Mouse (Mus musculus) heart, postnatal 0 days (tissue): ENCODE measurements around the gene Cfdp1. TPM values are rescaled to one million over a fixed set of nuclear protein-coding genes. Genes with fewer than 3 reads are reported as not detected.
A peak's percentile ranks its signal among the peaks of the same experiment; 100 is the strongest.
"Not testable (repeated sequence)": the region's sequence is repeated elsewhere in the genome, so short reads cannot be mapped to it uniquely, and the experiment has no call there.

Experiments used
- ATAC-seq: fragments of 200-750 bp; cut with Nextera tagmentation; 2 replicates; pipeline ENCODE4 v1.8.0; 2017; ENCODE audit warnings: low read depth, moderate number of reproducible peaks, moderate library complexity; ENCODE audit not compliant: insufficient read depth
- DNase-seq: peaks from one replicate; pipeline ENCODE4 v3.0.0-alpha.2; 2016; ENCODE audit warnings: low spot score
- H3K27ac ChIP-seq: fragments of 300-500 bp; sonication (generic); 2 replicates; pipeline ENCODE4 v1.5.1; 2014; ENCODE audit warnings: low read depth, mild to moderate bottlenecking
- H3K27me3 ChIP-seq: fragments of 300-500 bp; sonication (generic); 2 replicates; pipeline ENCODE4 v1.6.1; 2014; ENCODE audit warnings: low read length, mixed read lengths; ENCODE audit not compliant: control insufficient read depth, insufficient read depth
- H3K36me3 ChIP-seq: fragments of 300-500 bp; sonication (generic); replicated peaks from 2 replicates; pipeline ENCODE4 v1.6.1; 2014; ENCODE audit warnings: low read length, mixed read lengths; ENCODE audit not compliant: control insufficient read depth, insufficient read depth
- H3K4me1 ChIP-seq: fragments of 300-500 bp; sonication (generic); 2 replicates; pipeline ENCODE4 v1.6.1; 2014; ENCODE audit warnings: antibody characterized with exemption; ENCODE audit not compliant: control insufficient read depth, insufficient read depth
- H3K4me2 ChIP-seq: fragments of 300-500 bp; sonication (generic); 2 replicates; pipeline ENCODE4 v1.6.1; 2014; ENCODE audit warnings: low read depth, mild to moderate bottlenecking, low read length, moderate library complexity
- H3K4me3 ChIP-seq: fragments of 300-500 bp; sonication (generic); 2 replicates; pipeline ENCODE4 v1.5.1; 2014; ENCODE audit warnings: low read depth, low read length
- H3K9ac ChIP-seq: fragments of 300-500 bp; sonication (generic); replicated peaks from 2 replicates; pipeline ENCODE4 v1.6.1; 2014; ENCODE audit warnings: low read depth, low read length, mixed read lengths
- H3K9me3 ChIP-seq: fragments of 300-500 bp; sonication (generic); replicated peaks from 2 replicates; pipeline ENCODE4 v1.6.1; 2016; ENCODE audit warnings: low read length; ENCODE audit not compliant: control insufficient read depth
- CTCF ChIP-seq: IDR thresholded peaks from 2 replicates; pipeline ENCODE4 v1.5.1; 2016; ENCODE audit warnings: antibody characterized with exemption, control low read depth, low read depth
- EP300 ChIP-seq: IDR thresholded peaks from 2 replicates; pipeline ENCODE4 v1.6.1; 2016; ENCODE audit warnings: antibody characterized with exemption, low read depth
- WGBS: fragments of 180-500 bp; shearing (Covaris S2); extraction: QIAGEN DNeasy Blood & Tissue Kit; methylation state at CpG from one replicate; pipeline ENCODE4 v1.1.7; 2014; 5-methylcytosine and 5-hydroxymethylcytosine counted together
- polyA plus RNA-seq: library from polyadenylated mRNA; unstranded; fragments of >200 nt; fragmentation: Nextera tagmentation; extraction: Ambion mirVana; gene quantifications from 2 replicates; pipeline ENCODE4 v1.2.1, GENCODE M21; 2015
- total RNA-seq: library from RNA; depleted of rRNA; stranded (reverse); fragments of >200 nt; gene quantifications from 2 replicates; pipeline ENCODE4 v1.2.3, GENCODE M21; 2014; ENCODE audit warnings: low replicate concordance

The Cfdp1 gene
- total and polyA plus RNA-seq, 2 experiments from 2014 or later, result 16.1 to 85.4 TPM

DNA sequence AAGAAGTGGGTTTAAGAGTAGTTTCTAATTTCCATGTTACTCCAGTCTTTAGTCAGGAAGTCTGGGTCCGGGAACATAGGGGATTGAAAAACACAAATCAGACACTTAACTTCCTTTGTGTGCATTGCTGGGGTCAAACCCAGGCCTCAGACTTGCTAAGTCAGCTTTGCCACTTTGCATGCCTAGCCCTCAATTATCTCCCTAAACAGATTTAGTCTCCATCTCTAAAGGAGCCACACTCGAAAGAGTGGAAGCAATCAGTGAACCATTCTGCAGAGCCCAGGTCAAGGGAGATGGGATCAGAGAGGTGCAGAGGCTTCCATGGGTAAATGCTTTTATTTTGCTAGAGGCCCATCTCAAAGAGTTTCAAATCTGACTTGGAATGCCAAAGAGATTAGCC lies 14.6 kb upstream of the Cfdp1 start:
- no peak for TF ChIP-seq EP300
- no peak for TF ChIP-seq CTCF
- no peak for DNase-seq
- H3K27me3 ChIP-seq, result no peaks in the 10 kb centered on the region
- no peak overlapping the region for H3K9ac ChIP-seq
- no peaks in the 10 kb centered on the region for H3K4me1 ChIP-seq
- H3K4me2 ChIP-seq, result no peak overlapping the region
- H3K9me3 ChIP-seq, result no peaks in the 10 kb centered on the region
- H3K4me3 ChIP-seq, result no peak overlapping the region
- 56% methylated on average over 2 of the region's 2 CpGs for WGBS
- H3K27ac ChIP-seq, result no peak overlapping the region
- no peak for ATAC-seq
- peaks cover 10% of the 10 kb centered on the region; the same call in 1 of the 2 replicates for H3K36me3 ChIP-seq

DNA sequence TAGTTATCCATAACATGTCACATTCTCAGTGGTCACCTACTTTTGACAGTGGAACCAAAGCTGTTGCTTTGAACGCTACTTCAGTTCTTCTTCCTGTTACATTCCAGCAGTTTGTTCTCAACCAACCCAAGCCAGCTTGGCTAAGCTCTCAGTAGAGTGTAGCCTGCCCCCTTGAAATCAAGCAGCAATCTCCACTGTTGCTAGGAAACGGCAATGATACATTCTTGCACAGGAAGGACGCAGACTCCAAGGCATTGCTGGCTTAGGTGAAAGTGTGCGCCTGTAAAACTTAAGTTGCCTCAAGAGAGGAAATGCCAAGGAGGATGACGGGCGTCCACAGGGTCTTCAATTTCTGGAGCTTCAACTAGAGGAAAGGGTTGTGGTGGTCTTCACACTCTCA lies 11.8 kb upstream of the Cfdp1 start:
- no peak for TF ChIP-seq CTCF
- TF ChIP-seq EP300, result no peak
- Histone ChIP-seq H3K36me3 (peaks cover 10% of the 10 kb centered on the region; the same call in 1 of the 2 replicates), H3K4me1 (no peaks in the 10 kb centered on the region), H3K27me3 (no peaks in the 10 kb centered on the region), H3K4me3 (no peak overlapping the region), H3K9ac (no peak overlapping the region), H3K9me3 (no peaks in the 10 kb centered on the region), H3K4me2 (no peak overlapping the region), H3K27ac (no peak overlapping the region)
- ATAC-seq (no peak), DNase-seq (no peak)
- WGBS, result 66% methylated on average over 6 of the region's 6 CpGs

GRCm38 (mm10) chr8:111865130-111865852 lies 11.2 kb upstream of the Cfdp1 start:
- H3K9ac ChIP-seq, result no peak overlapping the region
- DNase-seq (no peak), ATAC-seq (no peak)
- no peaks in the 10 kb centered on the region for H3K27me3 ChIP-seq
- TF ChIP-seq CTCF, result no peak
- no peak for TF ChIP-seq EP300
- H3K4me2 ChIP-seq, result no peak overlapping the region
- no peaks in the 10 kb centered on the region for H3K9me3 ChIP-seq
- no peaks in the 10 kb centered on the region for H3K4me1 ChIP-seq
- no peak overlapping the region for H3K27ac ChIP-seq
- H3K4me3 ChIP-seq, result no peak overlapping the region
- WGBS, result 88% methylated on average over 8 of the region's 8 CpGs
- peaks cover 10% of the 10 kb centered on the region; the same call in 1 of the 2 replicates for H3K36me3 ChIP-seq

- H3K27ac ChIP-seq, result no peak overlapping the region
- WGBS, result 88% methylated on average over 8 of the region's 8 CpGs
- H3K4me3 ChIP-seq, result no peak overlapping the region
- no peaks in the 10 kb centered on the region for H3K4me1 ChIP-seq
- no peak overlapping the region for H3K4me2 ChIP-seq
- no peaks in the 10 kb centered on the region for H3K27me3 ChIP-seq
- DNase-seq, result no peak
- no peak for TF ChIP-seq EP300
- no peak for TF ChIP-seq CTCF
- no peaks in the 10 kb centered on the region for H3K9me3 ChIP-seq
- ATAC-seq, result no peak
- peaks cover 10% of the 10 kb centered on the region; the same call in 1 of the 2 replicates for H3K36me3 ChIP-seq
- no peak overlapping the region for H3K9ac ChIP-seq
These were observed 10.6 kb upstream of the Cfdp1 start for GRCm38 (mm10) chr8:111864648-111865047.

DNA sequence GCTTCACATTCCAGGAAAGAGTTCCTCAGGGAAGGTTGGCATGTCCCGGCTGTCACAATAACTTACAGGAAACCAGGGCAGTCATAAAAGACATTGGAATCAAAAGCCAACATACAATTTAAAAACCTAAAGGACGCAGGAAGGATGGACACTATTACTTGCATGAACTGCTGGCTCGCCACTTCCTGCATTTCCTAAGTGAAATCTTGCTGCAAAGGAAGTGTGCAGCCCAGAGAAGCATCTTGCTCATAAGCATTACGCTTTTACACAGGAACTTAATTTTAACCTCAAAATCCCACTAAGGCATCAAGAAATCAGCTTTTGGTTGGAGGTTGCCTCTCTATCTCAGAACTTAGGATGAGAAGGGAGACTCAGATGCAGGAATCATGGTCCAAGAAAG lies 9.2 kb upstream of the Cfdp1 start:
- Histone ChIP-seq H3K4me1 (no peaks in the 10 kb centered on the region), H3K4me3 (no peak overlapping the region), H3K9ac (no peak overlapping the region), H3K36me3 (peaks cover 10% of the 10 kb centered on the region; the same call in 1 of the 2 replicates), H3K9me3 (no peaks in the 10 kb centered on the region), H3K27me3 (no peaks in the 10 kb centered on the region), H3K27ac (no peak overlapping the region), H3K4me2 (no peak overlapping the region)
- DNase-seq, result no peak
- ATAC-seq, result no peak
- no peak for TF ChIP-seq EP300
- TF ChIP-seq CTCF, result no peak
- WGBS, result 71% methylated on average over 4 of the region's 4 CpGs

DNA sequence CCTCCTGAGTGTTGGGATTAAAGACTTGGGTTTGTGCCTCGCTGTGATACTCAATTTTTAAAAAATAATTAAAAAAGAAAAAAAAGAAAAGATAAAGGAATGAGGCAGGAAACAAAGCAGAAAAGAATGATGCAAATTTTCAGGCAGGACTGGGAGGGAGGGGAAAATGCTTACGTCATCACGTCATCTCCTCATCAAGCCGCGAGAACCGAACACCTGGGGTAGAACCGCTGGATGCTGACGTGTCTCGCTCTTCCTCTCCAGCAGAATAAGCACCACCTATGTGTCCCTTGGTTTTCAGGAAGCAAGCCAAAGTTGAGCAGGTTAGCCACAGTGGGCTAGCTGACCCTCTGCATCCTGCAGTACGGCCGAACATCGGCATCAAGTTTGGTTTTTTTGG lies 1.9 kb upstream of the Cfdp1 start:
- Histone ChIP-seq H3K4me3 (no peak overlapping the region), H3K9me3 (no peaks in the 10 kb centered on the region), H3K27ac (no peak overlapping the region), H3K9ac (no peak overlapping the region), H3K4me2 (no peak overlapping the region), H3K27me3 (no peaks in the 10 kb centered on the region), H3K36me3 (no peaks in the 10 kb centered on the region), H3K4me1 (peaks cover 6% of the 10 kb centered on the region; the same call in 1 of the 2 replicates)
- TF ChIP-seq CTCF (no peak), EP300 (no peak)
- DNase-seq (no peak), ATAC-seq (no peak)
- WGBS, result 85% methylated on average over 12 of the region's 12 CpGs

DNA sequence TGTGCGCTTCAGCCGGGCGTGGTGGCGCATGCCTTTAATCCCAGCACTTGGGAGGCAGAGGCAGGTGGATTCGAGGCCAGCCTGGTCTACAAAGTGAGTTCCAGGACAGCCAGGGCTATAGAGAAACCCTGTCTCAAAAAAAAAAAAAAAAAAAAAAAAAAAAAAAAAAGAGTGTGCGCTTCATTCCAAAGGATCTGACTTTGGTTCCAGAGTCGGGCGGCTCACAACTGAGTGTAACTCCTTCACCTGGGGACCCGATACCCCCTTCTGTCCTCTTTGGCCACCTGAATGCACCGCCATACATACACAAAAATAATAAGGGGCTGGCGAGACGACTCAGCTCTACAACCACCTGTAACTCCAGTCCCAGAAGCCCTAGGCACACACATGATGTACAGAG lies 872 bp downstream of the Cfdp1 start:
- not testable (repeated sequence) for H3K36me3 ChIP-seq, H3K27me3 ChIP-seq, H3K4me1 ChIP-seq, DNase-seq, H3K27ac ChIP-seq, ATAC-seq, H3K9me3 ChIP-seq
- WGBS, result 47% methylated on average over 12 of the region's 12 CpGs
- Histone ChIP-seq H3K9ac (peak overlapping the region; percentile 67), H3K4me2 (peak overlapping the region; percentile 95), H3K4me3 (peak overlapping the region; percentile 70)
